Mouse (Mus musculus) forebrain, embryonic 10.5 days (tissue): ENCODE measurements around the gene Ufsp1. TPM values are rescaled to one million over a fixed set of nuclear protein-coding genes. Genes with fewer than 3 reads are reported as not detected.
A peak's percentile ranks its signal among the peaks of the same experiment; 100 is the strongest.

Source experiments
- DNase-seq: peaks from one replicate; pipeline ENCODE4 v3.0.0-alpha.2; 2017; ENCODE audit warnings: low spot score; ENCODE audit errors: extremely low spot score
- H3K27ac ChIP-seq: fragments of 300-500 bp; sonication (generic); 2 replicates; pipeline ENCODE4 v1.5.1; 2016; ENCODE audit warnings: mild to moderate bottlenecking
- H3K27me3 ChIP-seq: fragments of 300-500 bp; sonication (generic); 2 replicates; pipeline ENCODE4 v1.6.1; 2016; ENCODE audit warnings: mild to moderate bottlenecking; ENCODE audit not compliant: poor library complexity, severe bottlenecking
- H3K36me3 ChIP-seq: fragments of 300-500 bp; sonication (generic); replicated peaks from 2 replicates; pipeline ENCODE4 v1.6.1; 2016; ENCODE audit warnings: mild to moderate bottlenecking, moderate library complexity
- H3K4me1 ChIP-seq: fragments of 300-500 bp; sonication (generic); 2 replicates; pipeline ENCODE4 v1.6.1; 2016
- H3K4me3 ChIP-seq: fragments of 300-500 bp; sonication (generic); 2 replicates; pipeline ENCODE4 v1.5.1; 2016; ENCODE audit warnings: mild to moderate bottlenecking, moderate library complexity
- H3K9me3 ChIP-seq: fragments of 300-500 bp; sonication (generic); 2 replicates; pipeline ENCODE4 v1.6.1; 2016; ENCODE audit warnings: mild to moderate bottlenecking, moderate library complexity
- WGBS: fragments of 180-500 bp; shearing (Covaris S2); methylation state at CpG from one replicate; pipeline ENCODE4 v1.1.7; 2016; 5-methylcytosine and 5-hydroxymethylcytosine counted together
- polyA plus RNA-seq: library from polyadenylated mRNA; unstranded; fragments of >200 nt; fragmentation: Nextera tagmentation; extraction: Ambion mirVana; gene quantifications from 2 replicates; pipeline ENCODE4 v1.2.1, GENCODE M21; 2016

The Ufsp1 gene
- polyA plus RNA-seq, 1 experiment from 2014 or later, result 10.3 TPM

- H3K36me3 ChIP-seq, result no peaks in the 10 kb centered on the region
- H3K9me3 ChIP-seq, result peaks cover 8% of the 10 kb centered on the region; the same call in 1 of the 2 replicates
- DNase-seq, result no peak
- WGBS, result under 1% methylated on average over 61 of the region's 65 CpGs
- H3K4me1 ChIP-seq, result peaks cover 41% of the 10 kb centered on the region
- H3K4me3 ChIP-seq, result peak overlapping the region; percentile 55
- H3K27me3 ChIP-seq, result peaks cover 63% of the 10 kb centered on the region
- H3K27ac ChIP-seq, result peak overlapping the region; percentile 69
Measured at GRCm38 (mm10) chr5:137287953-137288743, 6.3 kb upstream of the Ufsp1 start.

DNA sequence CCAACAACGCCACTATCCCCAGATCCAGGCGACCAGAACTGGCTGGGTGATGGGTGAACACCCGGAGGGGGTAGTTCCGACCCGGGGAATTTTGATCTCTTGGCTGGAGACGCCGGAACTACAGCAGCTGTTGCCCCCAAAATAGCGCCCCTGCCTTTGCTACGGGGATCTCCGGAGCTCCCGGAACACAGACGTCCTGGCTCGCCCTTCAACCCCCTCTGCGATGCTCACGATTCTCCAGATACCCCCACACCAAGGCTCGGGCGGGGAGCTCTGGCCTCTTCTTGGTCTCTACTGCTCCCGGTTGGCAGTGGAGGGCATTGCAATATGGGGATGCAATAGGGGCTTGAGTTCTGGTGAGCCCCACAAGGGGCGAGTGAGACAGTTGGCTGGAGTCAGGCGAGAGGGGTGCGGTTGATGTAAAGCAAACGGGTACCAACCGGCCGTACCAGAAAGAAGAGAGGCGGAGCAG lies 5.4 kb upstream of the Ufsp1 start:
- Histone ChIP-seq H3K27me3 (peaks cover 63% of the 10 kb centered on the region), H3K4me3 (peak overlapping the region; percentile 55), H3K9me3 (peaks cover 4% of the 10 kb centered on the region; the same call in 1 of the 2 replicates), H3K4me1 (peaks cover 50% of the 10 kb centered on the region), H3K36me3 (no peaks in the 10 kb centered on the region), H3K27ac (peak overlapping the region; percentile 69)
- DNase-seq, result peak; percentile 65
- 2% methylated on average over 25 of the region's 25 CpGs for WGBS

DNA sequence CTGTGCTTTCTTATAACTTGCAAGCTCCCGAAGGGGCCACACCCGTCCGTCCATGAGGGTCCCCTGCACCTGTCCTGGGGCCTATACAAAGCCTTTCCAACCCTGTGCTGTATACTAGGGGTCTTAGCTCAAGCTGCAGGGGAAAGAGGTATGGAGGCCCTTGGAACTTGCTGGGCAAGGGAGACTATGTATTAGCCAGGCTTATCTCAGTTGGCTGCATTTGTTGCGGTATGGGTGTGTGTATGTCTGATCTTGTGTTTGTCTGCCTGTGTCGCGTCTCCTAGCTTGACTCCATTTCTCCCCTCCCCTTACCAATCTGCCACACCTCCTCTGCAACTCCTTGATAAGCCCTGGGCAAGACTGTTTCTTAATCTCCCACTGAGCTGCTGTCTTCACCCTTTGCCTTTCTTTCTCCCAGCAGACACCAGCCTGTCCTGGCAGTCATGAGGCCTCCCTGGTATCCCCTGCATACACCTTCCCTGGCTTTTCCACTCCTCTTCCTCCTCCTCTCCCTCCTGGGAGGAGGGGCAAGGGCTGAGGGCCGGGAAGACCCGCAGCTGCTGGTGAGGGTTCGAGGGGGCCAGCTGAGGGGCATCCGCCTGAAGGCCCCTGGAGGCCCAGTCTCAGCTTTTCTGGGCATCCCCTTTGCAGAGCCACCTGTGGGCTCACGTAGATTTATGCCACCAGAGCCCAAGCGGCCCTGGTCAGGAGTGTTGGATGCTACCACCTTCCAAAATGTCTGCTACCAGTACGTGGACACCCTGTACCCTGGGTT lies 4.7 kb upstream of the Ufsp1 start:
- WGBS, result 56% methylated on average over 13 of the region's 13 CpGs
- DNase-seq, result no peak
- Histone ChIP-seq H3K9me3 (no peaks in the 10 kb centered on the region), H3K36me3 (peaks cover 1% of the 10 kb centered on the region), H3K27ac (peak overlapping the region; percentile 69), H3K4me1 (peaks cover 55% of the 10 kb centered on the region), H3K27me3 (peaks cover 63% of the 10 kb centered on the region), H3K4me3 (peak overlapping the region; percentile 55)

DNA sequence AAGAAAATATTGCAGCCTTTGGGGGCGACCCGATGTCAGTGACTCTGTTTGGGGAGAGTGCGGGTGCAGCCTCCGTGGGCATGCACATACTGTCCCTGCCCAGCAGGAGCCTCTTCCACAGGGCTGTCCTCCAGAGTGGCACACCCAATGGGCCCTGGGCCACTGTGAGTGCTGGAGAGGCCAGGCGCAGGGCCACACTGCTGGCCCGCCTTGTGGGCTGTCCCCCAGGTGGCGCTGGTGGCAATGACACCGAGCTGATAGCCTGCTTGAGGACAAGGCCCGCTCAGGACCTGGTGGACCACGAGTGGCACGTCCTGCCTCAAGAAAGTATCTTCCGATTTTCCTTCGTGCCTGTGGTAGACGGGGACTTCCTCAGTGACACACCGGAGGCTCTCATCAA lies 3.8 kb upstream of the Ufsp1 start:
- Histone ChIP-seq H3K9me3 (no peaks in the 10 kb centered on the region), H3K36me3 (peaks cover 10% of the 10 kb centered on the region), H3K27me3 (peaks cover 63% of the 10 kb centered on the region), H3K27ac (peak overlapping the region; percentile 51; the same call in 1 of the 2 replicates), H3K4me1 (peaks cover 63% of the 10 kb centered on the region), H3K4me3 (peak overlapping the region; percentile 30; the same call in 1 of the 2 replicates)
- peak; percentile 63 for DNase-seq
- WGBS, result 22% methylated on average over 15 of the region's 15 CpGs

DNA sequence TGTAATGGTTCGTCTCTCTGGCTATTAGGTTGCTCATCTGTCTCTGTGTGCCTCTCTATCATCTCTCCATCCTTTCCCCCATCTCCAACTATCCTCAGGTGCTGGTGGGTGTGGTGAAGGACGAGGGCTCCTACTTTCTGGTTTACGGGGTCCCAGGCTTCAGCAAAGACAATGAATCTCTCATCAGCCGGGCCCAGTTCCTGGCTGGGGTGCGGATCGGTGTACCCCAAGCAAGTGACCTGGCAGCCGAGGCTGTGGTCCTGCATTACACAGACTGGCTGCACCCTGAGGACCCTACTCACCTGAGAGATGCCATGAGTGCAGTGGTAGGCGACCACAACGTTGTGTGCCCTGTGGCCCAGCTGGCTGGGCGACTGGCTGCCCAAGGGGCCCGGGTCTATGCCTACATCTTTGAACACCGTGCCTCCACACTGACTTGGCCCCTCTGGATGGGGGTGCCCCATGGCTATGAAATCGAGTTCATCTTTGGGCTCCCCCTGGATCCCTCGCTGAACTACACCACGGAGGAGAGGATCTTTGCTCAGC lies 3.0 kb upstream of the Ufsp1 start:
- Histone ChIP-seq H3K9me3 (no peaks in the 10 kb centered on the region), H3K4me1 (peaks cover 67% of the 10 kb centered on the region), H3K4me3 (peak overlapping the region; percentile 74; the same call in 1 of the 2 replicates), H3K36me3 (peaks cover 18% of the 10 kb centered on the region), H3K27me3 (peaks cover 63% of the 10 kb centered on the region), H3K27ac (no peak overlapping the region)
- no peak for DNase-seq
- WGBS, result 80% methylated on average over 15 of the region's 15 CpGs

GRCm38 (mm10) chr5:137293282-137293681 lies 1.1 kb upstream of the Ufsp1 start:
- peaks cover 49% of the 10 kb centered on the region for H3K27me3 ChIP-seq

DNA sequence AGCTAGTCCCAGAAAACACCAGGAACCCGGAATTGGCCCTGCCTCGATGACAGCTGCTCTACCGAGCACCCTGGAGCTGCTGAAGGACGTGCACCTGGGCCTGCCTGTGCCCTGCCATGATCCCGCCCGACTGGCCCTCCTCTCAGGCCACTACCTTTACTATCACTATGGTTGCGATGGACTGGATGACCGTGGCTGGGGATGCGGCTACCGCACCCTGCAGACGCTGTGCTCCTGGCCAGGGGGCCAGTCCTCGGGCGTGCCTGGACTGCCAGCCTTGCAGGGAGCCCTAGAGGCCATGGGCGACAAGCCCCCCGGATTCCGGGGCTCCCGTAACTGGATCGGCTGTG lies 290 bp downstream of the Ufsp1 start:
- WGBS, result 6% methylated on average over 18 of the region's 18 CpGs
- Histone ChIP-seq H3K36me3 (peaks cover 50% of the 10 kb centered on the region), H3K27me3 (peaks cover 35% of the 10 kb centered on the region), H3K4me3 (peak overlapping the region; percentile 74), H3K27ac (peak overlapping the region; percentile 94), H3K9me3 (no peaks in the 10 kb centered on the region), H3K4me1 (peaks cover 38% of the 10 kb centered on the region)
- no peak for DNase-seq

More at GRCm38 (mm10) chr5:137293282-137293681, 1.1 kb upstream of the Ufsp1 start:
- H3K9me3 ChIP-seq, result no peaks in the 10 kb centered on the region
- H3K4me3 ChIP-seq, result peak overlapping the region; percentile 74
- DNase-seq, result peak; percentile 70
- H3K4me1 ChIP-seq, result peaks cover 51% of the 10 kb centered on the region
- peak overlapping the region; percentile 94 for H3K27ac ChIP-seq
- WGBS, result under 1% methylated on average over 15 of the region's 15 CpGs
- peaks cover 36% of the 10 kb centered on the region for H3K36me3 ChIP-seq

DNA sequence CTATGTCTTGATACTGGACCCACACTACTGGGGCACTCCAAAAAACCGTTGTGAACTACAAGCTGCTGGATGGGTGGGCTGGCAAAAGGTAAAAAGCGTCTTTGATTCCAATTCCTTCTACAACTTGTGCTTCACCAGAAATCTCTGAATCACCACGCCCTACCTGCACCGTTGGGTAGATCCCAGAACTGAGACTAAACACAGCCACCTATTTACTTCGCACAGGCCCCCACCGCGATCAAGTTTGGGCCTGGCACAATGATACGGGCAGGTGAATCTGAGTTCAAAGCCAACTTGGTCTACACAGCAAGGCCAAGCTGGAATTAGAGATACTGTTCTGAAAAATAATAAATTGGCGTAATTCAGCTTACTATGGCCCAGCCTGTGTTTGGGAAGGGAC lies 867 bp downstream of the Ufsp1 start:
- Histone ChIP-seq H3K36me3 (peaks cover 56% of the 10 kb centered on the region), H3K4me1 (peaks cover 38% of the 10 kb centered on the region), H3K4me3 (peak overlapping the region; percentile 74), H3K9me3 (no peaks in the 10 kb centered on the region), H3K27me3 (peaks cover 29% of the 10 kb centered on the region), H3K27ac (peak overlapping the region; percentile 94)
- DNase-seq, result no peak
- WGBS, result 83% methylated on average over 9 of the region's 9 CpGs

DNA sequence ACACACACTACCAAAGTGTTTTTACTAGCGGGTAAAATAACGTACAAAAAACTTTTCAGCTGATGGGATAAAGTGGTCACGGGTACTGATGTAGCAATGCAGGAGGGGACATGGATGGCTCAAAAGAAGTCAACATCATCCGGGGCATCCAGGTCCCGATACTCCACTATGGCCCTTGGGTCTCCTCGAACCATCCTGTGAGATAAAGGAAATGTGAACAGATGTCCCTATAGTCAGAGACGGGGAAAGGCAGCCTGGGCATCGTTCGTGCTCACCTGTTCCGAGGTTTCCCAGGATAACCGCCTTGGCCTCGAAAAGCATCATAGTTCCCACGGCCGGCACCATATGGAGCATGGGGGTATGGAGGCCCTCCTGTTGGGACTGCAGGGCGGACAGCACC lies 1.3 kb downstream of the Ufsp1 start:
- peak overlapping the region; percentile 14; the same call in 1 of the 2 replicates for H3K4me3 ChIP-seq
- no peak for DNase-seq
- H3K9me3 ChIP-seq, result no peaks in the 10 kb centered on the region
- 94% methylated on average over 15 of the region's 15 CpGs for WGBS
- H3K36me3 ChIP-seq, result peaks cover 60% of the 10 kb centered on the region
- no peak overlapping the region for H3K27ac ChIP-seq
- H3K4me1 ChIP-seq, result peaks cover 34% of the 10 kb centered on the region
- peaks cover 25% of the 10 kb centered on the region for H3K27me3 ChIP-seq

DNA sequence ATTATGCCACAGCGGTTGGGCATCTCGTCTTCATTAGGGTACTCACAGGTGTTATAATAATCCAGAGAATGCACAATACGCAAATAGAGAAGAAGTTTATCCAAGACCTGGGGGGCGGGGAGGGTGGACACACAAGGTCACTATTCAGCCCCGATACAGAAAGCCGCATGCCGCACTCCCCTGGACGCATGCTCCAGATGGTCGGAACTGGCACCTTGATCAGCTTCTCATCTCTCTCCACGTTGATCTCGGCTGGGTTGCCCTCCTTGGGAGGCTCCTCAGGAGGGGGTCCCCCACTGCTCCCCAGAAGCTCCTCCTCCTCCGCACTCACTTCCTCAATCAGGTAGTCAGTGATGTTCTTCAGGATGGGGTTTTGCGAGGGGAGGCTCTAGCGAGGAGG lies 2.7 kb downstream of the Ufsp1 start:
- DNase-seq, result no peak
- peaks cover 75% of the 10 kb centered on the region for H3K36me3 ChIP-seq

GRCm38 (mm10) chr5:137299240-137299639 lies 4.8 kb downstream of the Ufsp1 start:
- no peaks in the 10 kb centered on the region for H3K9me3 ChIP-seq
- 91% methylated on average over 7 of the region's 7 CpGs for WGBS
- no peak overlapping the region for H3K27ac ChIP-seq
- H3K4me3 ChIP-seq, result no peak overlapping the region
- no peaks in the 10 kb centered on the region for H3K27me3 ChIP-seq
- DNase-seq, result no peak
- peaks cover 96% of the 10 kb centered on the region for H3K36me3 ChIP-seq
- H3K4me1 ChIP-seq, result peaks cover 38% of the 10 kb centered on the region

More for the DNA sequence above, 2.7 kb downstream of the Ufsp1 start:
- peaks cover 11% of the 10 kb centered on the region for H3K27me3 ChIP-seq
- peaks cover 40% of the 10 kb centered on the region for H3K4me1 ChIP-seq
- no peak overlapping the region for H3K27ac ChIP-seq
- 94% methylated on average over 14 of the region's 14 CpGs for WGBS
- no peaks in the 10 kb centered on the region for H3K9me3 ChIP-seq
- no peak overlapping the region for H3K4me3 ChIP-seq

GRCm38 (mm10) chr5:137301253-137301652 lies 6.8 kb downstream of the Ufsp1 start:
- Histone ChIP-seq H3K27me3 (no peaks in the 10 kb centered on the region), H3K9me3 (no peaks in the 10 kb centered on the region), H3K36me3 (peaks cover 98% of the 10 kb centered on the region), H3K27ac (no peak overlapping the region), H3K4me3 (no peak overlapping the region; the same call in 1 of the 2 replicates), H3K4me1 (peaks cover 42% of the 10 kb centered on the region)
- DNase-seq, result no peak
- 84% methylated on average over 21 of the region's 21 CpGs for WGBS
